Mouse (Mus musculus): ENCODE data around the gene Smyd1. TPM values are rescaled to one million over a fixed set of nuclear protein-coding genes. Genes with fewer than 3 reads are reported as not detected.

The Smyd1 gene
- total and polyA plus RNA-seq, 3 experiments, result 0.08 to 0.37 (median 0.08) TPM

- dilution Hi-C loops (cut with MboI; ENCODE audit: extremely low pct_ligation_motif_present, extremely low pct_unique_long_range_greater_than_20kb, low sequenced_read_pairs) (no loop called here), in situ Hi-C loops (cut with MboI; ENCODE audit: low pct_ligation_motif_present, low pct_unique_long_range_greater_than_20kb, low sequenced_read_pairs) (no loop called here)
- H3K4me2 ChIP-seq (ENCODE audit: insufficient read depth, low read depth, poor library complexity, severe bottlenecking), result no peak overlapping the region
- no peak overlapping the region for H3K9ac ChIP-seq (ENCODE audit: insufficient read depth, low read depth)
- no peak for DNase-seq (ENCODE audit: extremely low read depth)
- H3K27me3 ChIP-seq (replicated peaks), result no peaks in the 10 kb centered on the region
- peaks cover 3 to 14% of the 10 kb centered on the region in 2 experiments; a peak in 3 of 4 replicates for H3K4me1 ChIP-seq (ENCODE audit: control insufficient read depth in 1 of 2, insufficient read depth in 2 of 2)
- H3K79me2 ChIP-seq (replicated peaks; ENCODE audit: control insufficient read depth, extremely low read depth, insufficient read depth, poor library complexity, severe bottlenecking), result no peaks in the 10 kb centered on the region
- TF ChIP-seq ETS1 (conservative IDR thresholded peaks at IDR 0.05; ENCODE audit: low read depth, low read length), result no peak
- no peak for TF ChIP-seq MYC (IDR thresholded peaks at IDR 0.05; ENCODE audit: low read depth, low read length)
- TF ChIP-seq ZMIZ1 (IDR thresholded peaks at IDR 0.05; ENCODE audit: low read depth, low read length), result no peak
- TF ChIP-seq MAZ (IDR thresholded peaks at IDR 0.05; ENCODE audit: low read depth, low read length), result no peak
- no peak for TF ChIP-seq CHD1 (IDR thresholded peaks at IDR 0.05; ENCODE audit: low read depth, low read length)
- TF ChIP-seq USF1 (IDR thresholded peaks at IDR 0.05; ENCODE audit: low read depth, low read length), result no peak
- no peak for TF ChIP-seq ZNF384 (IDR thresholded peaks at IDR 0.05; ENCODE audit: low read depth, low read length)
- no peak for TF ChIP-seq RAD21 (IDR thresholded peaks at IDR 0.05; ENCODE audit: low read depth, low read length)
- TF ChIP-seq TBP (conservative IDR thresholded peaks at IDR 0.05; ENCODE audit: low read depth, low read length), result no peak
- no peaks in the 10 kb centered on the region for H3K36me3 ChIP-seq (replicated peaks in 1 of 2; ENCODE audit: control insufficient read depth in 1 of 2, insufficient read depth in 1 of 2, low read length in 1 of 2)
- no peak overlapping the region for H3K27ac ChIP-seq (ENCODE audit: insufficient read depth, low read depth)
- H3K9me3 ChIP-seq (replicated peaks; ENCODE audit: low read length), result peaks cover 3% of the 10 kb centered on the region
- H3K4me3 ChIP-seq (replicated peaks in 1 of 3; ENCODE audit: low read depth in 2 of 3, low read length in 2 of 3, poor library complexity in 1 of 3), result no peak overlapping the region
Measured at GRCm38 (mm10) chr6:71212471-71212870, 109.6 kb downstream of the Smyd1 start.

GRCm38 (mm10) chr6:71211917-71212316 is 110.1 kb downstream of the Smyd1 start:
- in situ Hi-C loops (cut with MboI; ENCODE audit: low pct_ligation_motif_present, low pct_unique_long_range_greater_than_20kb, low sequenced_read_pairs), result no loop called here
- H3K9me3 ChIP-seq (replicated peaks; ENCODE audit: low read length), result peaks cover 3% of the 10 kb centered on the region
- no peak overlapping the region for H3K27ac ChIP-seq (ENCODE audit: insufficient read depth, low read depth)
- H3K4me2 ChIP-seq (ENCODE audit: insufficient read depth, low read depth, poor library complexity, severe bottlenecking), result no peak overlapping the region
- dilution Hi-C loops (cut with MboI; ENCODE audit: extremely low pct_ligation_motif_present, extremely low pct_unique_long_range_greater_than_20kb, low sequenced_read_pairs), result no loop called here
- H3K4me1 ChIP-seq (ENCODE audit: control insufficient read depth in 1 of 2, insufficient read depth in 2 of 2), result peaks cover 3 to 14% of the 10 kb centered on the region in 2 experiments; a peak in 3 of 4 replicates
- TF ChIP-seq IRF4 (IDR thresholded peaks at IDR 0.05; ENCODE audit: low read depth, low read length), result no peak
- no peak for TF ChIP-seq TBP (conservative IDR thresholded peaks at IDR 0.05; ENCODE audit: low read depth, low read length)
- no peak for TF ChIP-seq RAD21 (IDR thresholded peaks at IDR 0.05; ENCODE audit: low read depth, low read length)
- no peak for TF ChIP-seq ZMIZ1 (IDR thresholded peaks at IDR 0.05; ENCODE audit: low read depth, low read length)
- no peak for TF ChIP-seq CHD2 (IDR thresholded peaks at IDR 0.05; ENCODE audit: low read length)
- no peak for TF ChIP-seq MXI1 (IDR thresholded peaks at IDR 0.05; ENCODE audit: low read depth, low read length)
- no peak for TF ChIP-seq ZNF384 (IDR thresholded peaks at IDR 0.05; ENCODE audit: low read depth, low read length)
- no peak for TF ChIP-seq JUN (IDR thresholded peaks at IDR 0.05; ENCODE audit: insufficient read depth, low read depth, low read length)
- no peak for TF ChIP-seq GABPA (IDR thresholded peaks at IDR 0.05; ENCODE audit: insufficient replicate concordance, low read depth, low read length)
- no peak for TF ChIP-seq MEF2A (IDR thresholded peaks at IDR 0.05; ENCODE audit: borderline replicate concordance, low read depth, low read length)
- TF ChIP-seq ETS1 (conservative IDR thresholded peaks at IDR 0.05; ENCODE audit: low read depth, low read length), result no peak
- TF ChIP-seq POLR2AphosphoS2 (IDR thresholded peaks at IDR 0.05; ENCODE audit: low read depth, low read length), result no peak
- no peak for TF ChIP-seq NRF1 (IDR thresholded peaks at IDR 0.05; ENCODE audit: low read depth, low read length)
- H3K27me3 ChIP-seq (replicated peaks), result no peaks in the 10 kb centered on the region
- no peaks in the 10 kb centered on the region for H3K36me3 ChIP-seq (replicated peaks in 1 of 2; ENCODE audit: control insufficient read depth in 1 of 2, insufficient read depth in 1 of 2, low read length in 1 of 2)
- no peak overlapping the region for H3K4me3 ChIP-seq (replicated peaks in 1 of 3; ENCODE audit: low read depth in 2 of 3, low read length in 2 of 3, poor library complexity in 1 of 3)
- H3K9ac ChIP-seq (ENCODE audit: insufficient read depth, low read depth), result no peak overlapping the region
- no peak for DNase-seq (ENCODE audit: extremely low read depth)
- H3K79me2 ChIP-seq (replicated peaks; ENCODE audit: control insufficient read depth, extremely low read depth, insufficient read depth, poor library complexity, severe bottlenecking), result no peaks in the 10 kb centered on the region
